Mouse (Mus musculus) embryonic facial prominence, embryonic 12.5 days (tissue): ENCODE results near the gene Trim62. TPM values are rescaled to one million over a fixed set of nuclear protein-coding genes. Genes with fewer than 3 reads are reported as not detected.

Experiments used
- polyA plus RNA-seq: library from polyadenylated mRNA; unstranded; fragments of >200 nt; fragmentation: Nextera tagmentation; extraction: Ambion mirVana; gene quantifications from 2 replicates; pipeline ENCODE4 v1.2.1, GENCODE M21; 2016

Gene Trim62
- polyA plus RNA-seq, 1 experiment from 2014 or later = 19.7 TPM

Other genes starting within 250 kb of the Trim62 start
- 82.4 and 106 TPM in 2 replicates for gene Phc2, start 228.9 kb upstream of the Trim62 start, polyA plus RNA-seq
- gene A3galt2, start 128.2 kb upstream of the Trim62 start, polyA plus RNA-seq = 0.18 and 0.19 TPM in 2 replicates
- 52.3 and 55.7 TPM in 2 replicates for gene Zfp362, start 77.5 kb upstream of the Trim62 start, polyA plus RNA-seq
- gene Azin2, start 78.9 kb downstream of the Trim62 start, polyA plus RNA-seq = 28.8 and 30.8 TPM in 2 replicates
- 184 and 185 TPM in 2 replicates for gene Ak2, start 108.4 kb downstream of the Trim62 start, polyA plus RNA-seq
- 10.9 and 11.3 TPM in 2 replicates for gene Rnf19b, start 174.7 kb downstream of the Trim62 start, polyA plus RNA-seq
- 6.3 and 7.6 TPM in 2 replicates for gene Tmem54, start 222.0 kb downstream of the Trim62 start, polyA plus RNA-seq
- 3.6 and 4.7 TPM in 2 replicates for gene Hpca, start 238.5 kb downstream of the Trim62 start, polyA plus RNA-seq